Mouse (Mus musculus) testis, adult 2 months (tissue): ENCODE results near the gene Tead3.

Experiments
- CTCF ChIP-seq: fragments of 200-500 bp; IDR thresholded peaks from 2 replicates; pipeline ENCODE4 v1.5.1; 2012; ENCODE audit warnings: low read depth, mild to moderate bottlenecking, inconsistent platforms, low read length, moderate library complexity; ENCODE audit not compliant: control insufficient read depth, insufficient read depth, insufficient replicate concordance
- POLR2A ChIP-seq: fragments of 200-500 bp; IDR thresholded peaks from 2 replicates; pipeline ENCODE4 v1.6.1; 2012; ENCODE audit warnings: low read depth, mild to moderate bottlenecking, inconsistent platforms, low read length, moderate library complexity; ENCODE audit not compliant: control insufficient read depth

- no peak for TF ChIP-seq CTCF
- no peak for TF ChIP-seq POLR2A
Measured at GRCm38 (mm10) chr17:28317725-28318124, 32.9 kb downstream of the Tead3 start.
